Mouse (Mus musculus) lung, postnatal 0 days (tissue): ENCODE measurements at regions not wholly inside any gene's neighbourhood (a gene's known extent, or its start where the extent isn't known, plus 50 kb on each side); places are given as distances from the start of the nearest gene placed in this dataset.

Experiments used
- CTCF ChIP-seq: IDR thresholded peaks from 2 replicates; pipeline ENCODE4 v1.5.1; 2016; ENCODE audit warnings: antibody characterized with exemption, mild to moderate bottlenecking
- EP300 ChIP-seq: IDR thresholded peaks from 2 replicates; pipeline ENCODE4 v1.6.1; 2016; ENCODE audit warnings: antibody characterized with exemption, mild to moderate bottlenecking, control low read depth

- TF ChIP-seq CTCF = no peak
- no peak for TF ChIP-seq EP300
These were observed 105.6 kb downstream of the 1190002N15Rik start for GRCm38 (mm10) chr9:94432144-94432747.
